Mouse (Mus musculus) liver, postnatal 0 days (tissue): Measurements from ENCODE around the gene 1810013L24Rik.

Experiments
- CTCF ChIP-seq: sonication (generic); IDR thresholded peaks from 2 replicates; pipeline ENCODE4 v1.5.1; 2016; ENCODE audit warnings: antibody characterized with exemption, low read depth
- EP300 ChIP-seq: IDR thresholded peaks from 2 replicates; pipeline ENCODE4 v1.6.1; 2016; ENCODE audit warnings: antibody characterized with exemption, low read depth, mild to moderate bottlenecking

GRCm38 (mm10) chr16:8830431-8831211, 721 bp downstream of the 1810013L24Rik start:
- TF ChIP-seq CTCF (peak; percentile 16; the same call in 1 of the 2 replicates), EP300 (0 out of 2 replicates have a peak, but pooled peaks have one; percentile 20)
